Mouse (Mus musculus) Patski (cell line): Measurements from ENCODE around the gene Dscaml1. TPM values are rescaled to one million over a fixed set of nuclear protein-coding genes. Genes with fewer than 3 reads are reported as not detected.
"Not testable (repeated sequence)": the region's sequence is repeated elsewhere in the genome, so short reads cannot be mapped to it uniquely, and the experiment has no call there.

Source experiments
- ATAC-seq: fragments of 100-300 bp; one replicate; pipeline ENCODE4 v1.8.0; 2021
- CTCF ChIA-PET: fragments of 350-600 bp; sonication (Branson Sonifier 250); formaldehyde crosslinking; loops from one replicate; lab custom pipeline; 2022; ENCODE audit warnings: inconsistent platforms; lab: Charles Lee
- POLR2A ChIA-PET: fragments of 350-600 bp; sonication (Branson Sonifier 250); formaldehyde crosslinking; loops from one replicate; lab custom pipeline; 2022; ENCODE audit warnings: antibody characterized with exemption, inconsistent platforms; lab: Charles Lee
- DNase-seq: peaks from one replicate; pipeline ENCODE4 v3.0.0-alpha.2; 2011; ENCODE audit warnings: low read depth, low spot score
- H3K27me3 ChIP-seq: fragments of 371-371 bp; one replicate; pipeline ENCODE4 v1.5.1; 2021
- CTCF ChIP-seq: fragments of 100-300 bp; IDR thresholded peaks from one replicate; pipeline ENCODE4 v1.5.1; 2021
- in situ Hi-C: fragments of 300-500 bp; cut with MboI; formaldehyde crosslinking; loops from 3 replicates; pipeline ENCODE4 v1.11.1; 2018; ENCODE audit warnings: low pct_unique_long_range_greater_than_20kb, mixed read lengths
- polyA plus RNA-seq: library from polyadenylated mRNA; unstranded; gene quantifications from one replicate; pipeline ENCODE4 v1.2.3, GENCODE M21; 2021

Gene Dscaml1
- polyA plus RNA-seq, 1 experiment from 2014 or later = 0.01 TPM

DNA sequence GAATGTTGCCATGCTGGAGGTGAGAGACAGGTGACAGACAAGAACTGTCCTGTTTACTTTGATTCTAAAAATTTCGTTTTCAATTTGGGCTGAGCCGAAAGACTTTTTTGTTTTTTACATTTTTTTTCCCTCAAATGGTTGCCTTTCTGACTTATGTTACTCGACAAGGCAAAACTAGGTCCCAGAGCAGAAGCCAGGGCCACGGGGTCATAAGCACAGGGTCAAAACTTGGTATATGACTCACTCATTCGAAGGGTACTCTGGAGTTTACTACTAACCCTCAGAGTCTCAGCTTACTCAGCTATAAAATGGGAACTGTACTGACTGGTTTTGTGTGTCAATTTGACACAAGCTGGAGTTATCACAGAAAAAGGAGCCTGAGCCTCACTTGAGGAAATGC, 343.2 kb downstream of the Dscaml1 start:
- ChIA-PET POLR2A (no interaction called here), CTCF (no interaction called here)
- DNase-seq (no peak), ATAC-seq (no peak)
- in situ Hi-C loops = no loop called here
- H3K27me3 ChIP-seq = no peaks in the 10 kb centered on the region
- no peak for TF ChIP-seq CTCF

DNA sequence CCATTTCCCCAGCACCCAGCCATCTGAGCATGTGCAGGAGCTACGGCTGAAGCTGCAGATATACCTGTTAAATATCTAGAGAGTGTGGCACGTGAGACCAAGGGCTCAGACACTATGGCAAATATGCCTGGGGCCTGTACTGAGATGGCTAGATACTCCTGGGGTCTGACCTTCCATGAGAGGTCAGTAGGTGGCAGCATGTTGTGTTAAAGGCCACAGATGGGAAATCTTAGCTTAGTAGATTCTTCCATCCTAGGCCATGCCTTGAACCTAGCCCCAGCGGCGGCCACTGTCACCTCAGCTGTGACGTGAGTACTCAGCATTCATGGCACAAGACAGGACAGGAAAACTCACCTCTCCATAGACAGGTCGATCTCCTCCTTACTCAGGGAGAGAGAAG, 347.7 kb downstream of the Dscaml1 start:
- DNase-seq (no peak), ATAC-seq (no peak)
- ChIA-PET POLR2A (no interaction called here), CTCF (no interaction called here)
- in situ Hi-C loops = no loop called here
- no peak for TF ChIP-seq CTCF
- no peaks in the 10 kb centered on the region for H3K27me3 ChIP-seq

DNA sequence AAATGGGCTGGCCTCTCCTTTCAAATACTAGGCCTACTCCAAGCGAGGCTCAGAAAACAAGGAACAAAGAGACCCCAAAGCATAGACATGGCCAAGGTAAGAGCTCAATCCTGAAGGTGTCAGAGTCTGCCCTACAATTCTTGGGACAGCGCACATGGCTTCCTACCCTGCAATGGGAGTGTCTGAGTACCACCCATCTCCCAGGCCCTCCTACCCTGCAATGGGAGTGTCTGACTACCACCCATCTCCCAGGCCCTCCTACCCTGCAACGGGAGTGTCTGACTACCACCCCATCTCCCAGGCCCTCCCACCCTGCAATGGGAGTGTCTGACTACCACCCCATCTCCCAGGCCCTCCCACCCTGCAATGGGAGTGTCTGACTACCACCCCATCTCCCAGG, 349.7 kb downstream of the Dscaml1 start:
- ATAC-seq, in situ Hi-C loops, DNase-seq, H3K27me3 ChIP-seq, POLR2A ChIA-PET: not testable (repeated sequence)
- CTCF ChIA-PET = interaction anchor here (1.0 kb wide), 1 partner anchor 21 kb away, joined by 3 read pairs; no protein-coding TSS in a partner anchor

DNA sequence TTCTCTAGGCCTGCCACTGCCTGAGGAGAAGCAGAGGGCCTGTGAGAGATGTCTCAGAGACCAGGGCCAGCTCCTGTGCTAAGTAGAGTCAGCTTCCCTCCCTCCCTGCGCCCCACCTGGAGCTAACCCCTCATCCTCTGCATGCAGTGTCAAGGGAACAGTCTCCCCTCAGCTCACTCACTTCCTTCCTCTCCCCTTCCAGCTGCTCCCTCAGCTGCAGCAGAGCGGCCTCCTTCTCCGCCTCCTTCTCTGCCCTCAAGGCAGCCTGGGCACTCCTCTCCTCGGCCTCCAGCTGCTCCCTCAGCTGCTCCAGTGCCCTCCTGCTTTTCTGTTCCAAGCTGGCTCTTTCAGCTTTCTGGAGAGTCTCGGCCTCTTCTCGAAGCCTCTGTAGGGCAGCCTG, 352.8 kb downstream of the Dscaml1 start:
- no peak for TF ChIP-seq CTCF
- ATAC-seq = no peak
- ChIA-PET CTCF (no interaction called here), POLR2A (no interaction called here)
- in situ Hi-C loops = no loop called here
- no peaks in the 10 kb centered on the region for H3K27me3 ChIP-seq
- no peak for DNase-seq

DNA sequence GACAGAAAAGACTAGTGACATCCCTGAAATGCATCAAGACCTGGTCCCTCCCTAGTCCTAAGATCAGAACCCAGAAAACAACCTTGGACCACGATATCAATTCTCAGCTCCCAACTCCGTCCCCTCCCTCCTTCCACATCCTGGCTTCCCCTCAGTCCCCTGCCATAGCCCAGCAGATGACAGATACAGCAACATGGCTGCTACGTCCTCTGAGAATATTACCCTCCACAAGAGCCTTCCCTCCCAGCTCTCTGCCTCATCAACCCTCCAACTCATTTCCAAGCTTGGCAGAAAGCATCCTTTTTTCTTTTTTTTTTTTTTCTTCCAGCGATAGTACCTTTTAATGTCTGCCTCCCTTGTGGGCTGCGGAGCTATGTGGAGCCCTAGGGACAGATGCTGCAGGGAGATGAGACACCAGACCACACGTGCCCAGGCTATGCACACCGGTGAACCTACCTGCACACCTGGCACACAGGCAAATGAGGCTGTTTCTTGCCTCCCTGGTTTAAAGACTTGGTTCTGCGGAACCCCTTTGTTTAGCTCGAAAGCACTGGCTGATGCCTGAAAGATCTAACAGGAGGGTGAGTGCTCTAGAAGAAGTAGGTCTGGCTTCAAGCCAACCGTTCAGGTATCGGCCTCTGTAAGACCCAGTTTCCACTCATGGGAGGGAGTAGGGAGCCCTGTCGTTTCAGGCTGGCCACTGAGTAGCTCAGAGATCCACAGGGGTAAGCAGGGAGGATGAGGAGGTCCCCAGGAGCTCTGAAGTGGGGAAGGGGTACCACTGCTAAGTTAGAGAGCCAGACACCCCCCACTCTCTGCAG, 357.0 kb downstream of the Dscaml1 start:
- no peak for TF ChIP-seq CTCF
- ATAC-seq (no peak), DNase-seq (no peak)
- in situ Hi-C loops = no loop called here
- POLR2A ChIA-PET = no interaction called here
- CTCF ChIA-PET = no interaction called here
- no peaks in the 10 kb centered on the region for H3K27me3 ChIP-seq

DNA sequence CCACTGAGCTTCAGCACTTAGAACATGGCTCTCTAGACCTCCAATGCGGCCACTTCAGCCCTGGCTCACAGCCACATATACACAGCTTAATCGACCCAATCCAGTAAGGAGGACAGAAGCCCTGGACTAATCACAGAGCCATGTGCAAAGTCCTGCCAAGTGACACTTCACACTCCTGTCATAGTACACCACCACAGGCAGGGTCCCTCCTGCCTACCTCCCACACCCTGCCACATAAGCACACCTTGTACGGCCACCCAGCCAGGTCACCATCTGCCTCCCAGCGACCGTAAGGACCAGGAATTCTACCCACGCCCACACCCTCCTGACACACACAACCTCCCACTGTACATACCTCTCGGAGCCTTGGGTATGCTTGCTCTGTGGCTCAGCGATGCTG, 360.6 kb downstream of the Dscaml1 start:
- in situ Hi-C loops = no loop called here

DNA sequence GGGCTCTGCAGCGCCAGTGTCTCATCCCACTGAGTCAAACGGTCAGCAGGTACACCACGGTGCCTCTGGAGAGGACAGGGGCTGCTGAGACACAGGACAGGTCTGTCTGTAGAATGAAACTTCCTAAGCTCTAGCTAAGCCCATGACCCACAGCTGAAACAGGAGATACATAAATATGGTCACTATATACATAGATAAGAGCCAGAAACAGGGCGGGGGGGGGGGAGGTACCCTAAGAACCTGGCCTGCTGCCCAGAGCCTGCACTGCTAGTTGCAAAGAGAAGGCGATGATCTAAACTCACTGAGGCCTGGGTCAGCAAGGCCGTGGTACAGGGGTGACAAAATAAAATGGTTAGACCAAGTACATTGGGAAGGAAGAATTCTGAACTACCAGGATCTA, 361.1 kb downstream of the Dscaml1 start:
- H3K27me3 ChIP-seq = no peaks in the 10 kb centered on the region
- in situ Hi-C loops = no loop called here
- CTCF ChIA-PET = no interaction called here
- DNase-seq (no peak), ATAC-seq (no peak)
- POLR2A ChIA-PET = no interaction called here
- no peak for TF ChIP-seq CTCF

More for the DNA sequence above, 360.6 kb downstream of the Dscaml1 start:
- ATAC-seq = no peak
- ChIA-PET POLR2A (no interaction called here), CTCF (no interaction called here)
- no peak for TF ChIP-seq CTCF
- no peak for DNase-seq
- no peaks in the 10 kb centered on the region for H3K27me3 ChIP-seq

DNA sequence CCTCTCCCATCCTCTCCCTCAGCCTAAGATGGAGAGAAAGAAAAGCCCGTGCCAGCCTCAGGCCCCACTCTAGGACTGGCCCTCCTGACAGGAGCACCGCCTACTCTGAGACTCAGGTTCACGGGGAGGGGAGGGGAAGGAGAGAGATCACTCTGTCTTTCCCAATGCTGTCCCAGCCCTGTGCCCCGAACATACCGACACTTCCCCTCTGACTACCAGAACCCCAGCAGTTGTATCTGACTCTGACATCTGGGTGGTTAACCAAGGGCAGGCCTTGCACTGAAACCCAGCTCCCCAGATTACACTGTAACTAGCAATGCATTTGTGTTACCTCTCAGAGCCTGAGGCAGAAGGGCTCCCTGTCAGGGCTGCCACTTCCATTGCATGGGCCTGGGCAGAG, 362.0 kb downstream of the Dscaml1 start:
- no peaks in the 10 kb centered on the region for H3K27me3 ChIP-seq
- POLR2A ChIA-PET = no interaction called here
- ATAC-seq = no peak
- in situ Hi-C loops = no loop called here
- CTCF ChIA-PET = no interaction called here
- DNase-seq = no peak
- no peak for TF ChIP-seq CTCF

DNA sequence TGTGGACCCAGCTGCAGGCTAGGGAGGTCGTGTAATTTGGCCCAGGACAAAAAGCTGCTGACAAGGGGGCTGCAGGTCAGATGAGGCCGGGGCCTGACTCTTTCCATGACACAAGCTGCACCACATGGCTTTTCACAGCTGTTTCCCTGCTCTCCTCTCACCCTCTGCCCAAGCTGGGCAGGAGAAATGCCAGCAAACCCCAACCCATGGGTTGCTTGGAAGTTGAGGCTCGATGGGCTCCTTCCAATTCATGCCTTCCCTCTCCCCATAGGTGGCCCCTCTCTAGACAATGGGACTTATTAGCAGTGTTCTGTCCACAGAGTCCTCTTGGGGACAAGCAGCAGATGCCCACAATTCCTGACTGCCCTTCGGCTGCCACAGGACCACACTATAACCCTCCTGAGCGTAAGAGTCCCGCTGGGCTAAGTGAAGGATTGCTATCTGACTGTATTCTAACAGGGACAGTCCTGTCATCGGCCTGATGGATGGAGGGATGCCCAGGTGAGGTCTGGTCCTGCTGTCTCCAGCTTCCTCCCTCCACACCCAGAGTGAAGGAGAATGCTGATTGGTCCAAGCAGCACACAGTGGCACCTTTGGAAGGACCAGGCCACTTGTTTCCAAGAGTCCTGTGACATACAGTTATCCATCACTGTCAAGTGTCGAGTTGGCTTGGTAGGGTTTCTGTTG, 365.2 kb downstream of the Dscaml1 start:
- CTCF ChIA-PET = no interaction called here
- ATAC-seq (no peak), DNase-seq (no peak)
- POLR2A ChIA-PET = no interaction called here
- no peak for TF ChIP-seq CTCF
- in situ Hi-C loops = no loop called here
- H3K27me3 ChIP-seq = no peaks in the 10 kb centered on the region

DNA sequence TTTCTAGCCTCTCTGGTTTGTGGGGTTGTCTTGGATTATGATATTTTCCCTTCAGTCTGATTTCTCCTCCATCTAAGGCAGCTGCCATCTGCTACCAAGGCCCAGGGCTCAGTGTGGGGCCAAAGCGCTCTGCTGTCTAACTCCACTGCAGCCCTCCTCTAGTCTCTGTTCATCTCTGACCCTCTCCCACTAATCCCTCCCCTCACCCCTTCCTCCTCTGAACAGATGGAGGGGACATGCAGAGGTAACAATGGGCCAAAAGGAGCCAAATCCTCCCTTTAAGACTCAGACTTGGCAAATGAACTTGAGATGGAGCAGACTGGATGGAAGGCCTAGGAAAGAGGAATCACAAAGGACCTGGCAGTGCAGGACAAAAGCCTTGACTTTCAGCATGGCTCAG, 365.8 kb downstream of the Dscaml1 start:
- ChIA-PET POLR2A (no interaction called here), CTCF (no interaction called here)
- no peaks in the 10 kb centered on the region for H3K27me3 ChIP-seq
- no peak for TF ChIP-seq CTCF
- DNase-seq = no peak
- ATAC-seq = no peak
- in situ Hi-C loops = no loop called here

DNA sequence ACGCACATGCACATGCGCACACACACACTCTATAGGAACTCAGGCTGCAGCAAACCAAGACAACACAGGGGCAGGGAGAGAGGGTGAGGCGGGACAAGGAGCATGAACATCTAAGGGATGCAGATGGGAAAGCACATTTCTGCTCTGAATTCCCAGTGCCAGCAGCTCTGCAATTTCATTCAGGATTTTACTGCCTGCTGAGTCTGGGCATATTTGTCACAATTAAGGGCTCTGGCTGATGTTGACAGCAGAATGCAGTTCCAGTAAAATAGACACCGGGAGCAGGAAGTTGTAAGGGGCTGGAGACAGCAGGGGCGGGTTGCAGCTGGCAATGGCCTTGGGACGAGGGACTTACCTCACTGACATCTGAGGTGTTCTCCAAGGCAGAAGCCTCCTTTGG, 367.3 kb downstream of the Dscaml1 start:
- CTCF ChIA-PET = no interaction called here
- in situ Hi-C loops = no loop called here
- no peak for TF ChIP-seq CTCF

More for the DNA sequence above, 367.3 kb downstream of the Dscaml1 start:
- ATAC-seq = no peak
- DNase-seq = no peak
- no peaks in the 10 kb centered on the region for H3K27me3 ChIP-seq
- POLR2A ChIA-PET = no interaction called here
